Mouse (Mus musculus): ENCODE measurements at regions not wholly inside any gene's neighbourhood (a gene's known extent, or its start where the extent isn't known, plus 50 kb on each side); places are given as distances from the start of the nearest gene placed in this dataset.

DNA sequence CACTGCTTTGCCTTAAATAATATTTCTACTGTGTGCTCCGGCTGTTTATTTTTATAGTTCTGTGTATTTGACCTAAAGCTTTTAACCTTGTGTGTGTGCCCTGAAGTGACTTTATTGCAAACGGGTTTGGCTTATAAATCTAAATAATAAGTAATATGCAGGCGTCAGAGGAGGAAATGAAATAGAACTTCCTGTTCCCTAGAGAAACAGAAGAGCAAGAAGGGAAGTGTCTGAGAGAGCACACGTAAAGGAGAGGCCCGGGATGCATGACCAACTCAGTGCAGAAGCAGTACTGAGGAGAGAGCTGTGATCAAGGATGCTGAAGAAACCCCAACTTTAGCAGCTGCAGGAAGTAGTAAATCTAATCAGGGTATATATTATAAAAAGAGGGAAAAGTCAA lies 176.4 kb downstream of the Trib2 start:
- DNase-seq (ENCODE audit: low read depth in 3 of 3, low spot score in 3 of 3): no peak
- H3K9ac ChIP-seq (replicated peaks): no peak overlapping the region
- TF ChIP-seq CTCF (IDR thresholded peaks at IDR 0.05; ENCODE audit: low read depth): no peak
- TF ChIP-seq EP300 (IDR thresholded peaks at IDR 0.05; ENCODE audit: low read depth): no peak
- no peaks in the 10 kb centered on the region for H3K36me3 ChIP-seq (replicated peaks; ENCODE audit: control insufficient read depth, insufficient read depth, low read depth)
- 45% methylated on average over 5 of the region's 5 CpGs for WGBS (ENCODE audit: insufficient replicate concordance)
- no peaks in the 10 kb centered on the region for H3K27me3 ChIP-seq (ENCODE audit: control insufficient read depth, insufficient read depth, low read length)
- no peak overlapping the region for H3K4me2 ChIP-seq (ENCODE audit: low read depth)
- no peaks in the 10 kb centered on the region for H3K4me1 ChIP-seq (replicated peaks; ENCODE audit: control insufficient read depth in 2 of 2, insufficient read depth in 2 of 2, low read length in 1 of 2)
- no peaks in the 10 kb centered on the region for H3K9me3 ChIP-seq (ENCODE audit: control insufficient read depth, low read length)
- no peak overlapping the region for H3K4me3 ChIP-seq (ENCODE audit: insufficient read depth in 1 of 2, low read depth in 2 of 2, low read length in 2 of 2)
- ATAC-seq (ENCODE audit: insufficient read depth): no peak
- no peak overlapping the region for H3K27ac ChIP-seq

DNA sequence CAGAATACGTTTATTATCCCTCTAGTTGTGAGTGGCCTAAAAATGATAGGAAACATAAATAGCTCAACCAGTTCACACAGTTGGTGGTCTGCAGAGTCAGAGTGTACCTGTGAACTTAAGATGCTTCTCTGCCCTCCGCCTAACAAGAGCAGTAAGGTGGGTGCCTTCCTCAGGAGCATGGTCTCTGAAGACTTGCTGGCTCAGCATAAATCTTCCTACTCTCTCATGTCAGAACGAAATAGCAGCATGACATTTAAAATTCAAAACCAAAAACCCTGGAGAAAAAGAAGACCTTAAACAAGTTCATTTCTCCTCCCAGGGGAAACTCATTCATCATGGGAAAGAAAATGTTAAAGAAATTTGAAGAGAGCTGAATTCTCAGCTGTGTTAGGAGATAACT lies 186.8 kb downstream of the Trib2 start:
- H3K4me1 ChIP-seq (replicated peaks; ENCODE audit: control insufficient read depth in 2 of 2, insufficient read depth in 2 of 2, low read length in 1 of 2): no peaks in the 10 kb centered on the region
- ATAC-seq (ENCODE audit: insufficient read depth): no peak
- no peak overlapping the region for H3K4me3 ChIP-seq (ENCODE audit: insufficient read depth in 1 of 2, low read depth in 2 of 2, low read length in 2 of 2)
- H3K27me3 ChIP-seq (ENCODE audit: control insufficient read depth, insufficient read depth, low read length): no peaks in the 10 kb centered on the region
- WGBS (ENCODE audit: insufficient replicate concordance): 55% methylated on average over 3 of the region's 3 CpGs
- H3K9ac ChIP-seq (replicated peaks): no peak overlapping the region
- no peaks in the 10 kb centered on the region for H3K9me3 ChIP-seq (ENCODE audit: control insufficient read depth, low read length)
- H3K27ac ChIP-seq: no peak overlapping the region
- DNase-seq (ENCODE audit: low read depth in 3 of 3, low spot score in 3 of 3): no peak
- no peak overlapping the region for H3K4me2 ChIP-seq (ENCODE audit: low read depth)
- TF ChIP-seq CTCF (IDR thresholded peaks at IDR 0.05; ENCODE audit: low read depth) (no peak), EP300 (IDR thresholded peaks at IDR 0.05; ENCODE audit: low read depth) (no peak)
- no peaks in the 10 kb centered on the region for H3K36me3 ChIP-seq (replicated peaks; ENCODE audit: control insufficient read depth, insufficient read depth, low read depth)

GRCm38 (mm10) chr12:15619521-15619920 lies 197.2 kb downstream of the Trib2 start:
- TF ChIP-seq EP300 (IDR thresholded peaks at IDR 0.05; ENCODE audit: low read depth) (no peak), CTCF (IDR thresholded peaks at IDR 0.05; ENCODE audit: low read depth) (no peak)
- ATAC-seq (ENCODE audit: insufficient read depth) (no peak), DNase-seq (ENCODE audit: low read depth in 3 of 3, low spot score in 3 of 3) (no peak)
- Histone ChIP-seq H3K4me1 (replicated peaks; ENCODE audit: control insufficient read depth in 2 of 2, insufficient read depth in 2 of 2, low read length in 1 of 2) (no peaks in the 10 kb centered on the region), H3K27ac (no peak overlapping the region), H3K4me3 (ENCODE audit: insufficient read depth in 1 of 2, low read depth in 2 of 2, low read length in 2 of 2) (no peak overlapping the region), H3K9ac (replicated peaks) (no peak overlapping the region), H3K27me3 (ENCODE audit: control insufficient read depth, insufficient read depth, low read length) (no peaks in the 10 kb centered on the region), H3K36me3 (replicated peaks; ENCODE audit: control insufficient read depth, insufficient read depth, low read depth) (no peaks in the 10 kb centered on the region), H3K9me3 (ENCODE audit: control insufficient read depth, low read length) (no peaks in the 10 kb centered on the region), H3K4me2 (ENCODE audit: low read depth) (no peak overlapping the region)
- 58% methylated on average over 2 of the region's 2 CpGs for WGBS (ENCODE audit: insufficient replicate concordance)

DNA sequence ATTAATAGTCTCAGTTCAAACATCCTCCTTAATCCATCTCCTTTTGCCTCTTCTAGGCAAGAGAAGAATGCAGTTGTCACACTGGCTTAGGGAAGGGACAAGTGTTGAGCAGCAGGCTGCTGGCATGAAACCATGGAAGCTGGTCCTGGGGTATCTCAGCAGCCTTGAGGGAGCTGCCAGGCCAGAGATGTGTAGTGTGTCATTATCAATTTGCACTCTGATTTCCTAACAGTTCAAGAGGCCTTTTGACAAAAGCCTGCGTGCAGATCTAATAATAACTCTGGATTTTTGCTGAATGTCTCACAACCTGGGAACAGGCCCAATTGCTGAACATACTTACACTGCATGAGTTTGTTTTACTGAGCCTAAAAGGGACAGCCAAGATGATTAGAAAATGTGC lies 199.4 kb downstream of the Trib2 start:
- Histone ChIP-seq H3K27ac (no peak overlapping the region), H3K4me3 (ENCODE audit: insufficient read depth in 1 of 2, low read depth in 2 of 2, low read length in 2 of 2) (no peak overlapping the region), H3K4me1 (replicated peaks; ENCODE audit: control insufficient read depth in 2 of 2, insufficient read depth in 2 of 2, low read length in 1 of 2) (no peaks in the 10 kb centered on the region), H3K27me3 (ENCODE audit: control insufficient read depth, insufficient read depth, low read length) (no peaks in the 10 kb centered on the region), H3K9ac (replicated peaks) (no peak overlapping the region), H3K36me3 (replicated peaks; ENCODE audit: control insufficient read depth, insufficient read depth, low read depth) (no peaks in the 10 kb centered on the region), H3K9me3 (ENCODE audit: control insufficient read depth, low read length) (no peaks in the 10 kb centered on the region), H3K4me2 (ENCODE audit: low read depth) (no peak overlapping the region)
- TF ChIP-seq CTCF (IDR thresholded peaks at IDR 0.05; ENCODE audit: low read depth) (no peak), EP300 (IDR thresholded peaks at IDR 0.05; ENCODE audit: low read depth) (no peak)
- WGBS (ENCODE audit: insufficient replicate concordance): 54% methylated on average over 1 of the region's 1 CpGs
- DNase-seq (ENCODE audit: low read depth in 3 of 3, low spot score in 3 of 3) (no peak), ATAC-seq (ENCODE audit: insufficient read depth) (no peak)

- no peaks in the 10 kb centered on the region for H3K27me3 ChIP-seq (ENCODE audit: control insufficient read depth, insufficient read depth, low read length)
- H3K4me3 ChIP-seq (ENCODE audit: insufficient read depth in 1 of 2, low read depth in 2 of 2, low read length in 2 of 2): no peak overlapping the region
- H3K36me3 ChIP-seq (replicated peaks; ENCODE audit: control insufficient read depth, insufficient read depth, low read depth): no peaks in the 10 kb centered on the region
- no peak overlapping the region for H3K9ac ChIP-seq (replicated peaks)
- no peak overlapping the region for H3K4me2 ChIP-seq (ENCODE audit: low read depth)
- no peaks in the 10 kb centered on the region for H3K4me1 ChIP-seq (replicated peaks; ENCODE audit: control insufficient read depth in 2 of 2, insufficient read depth in 2 of 2, low read length in 1 of 2)
- H3K9me3 ChIP-seq (ENCODE audit: control insufficient read depth, low read length): no peaks in the 10 kb centered on the region
- no peak for DNase-seq (ENCODE audit: low read depth in 3 of 3, low spot score in 3 of 3)
- WGBS (ENCODE audit: insufficient replicate concordance): 25% methylated on average over 5 of the region's 5 CpGs
- no peak for ATAC-seq (ENCODE audit: insufficient read depth)
- H3K27ac ChIP-seq: no peak overlapping the region
- no peak for TF ChIP-seq CTCF (IDR thresholded peaks at IDR 0.05; ENCODE audit: low read depth)
- TF ChIP-seq EP300 (IDR thresholded peaks at IDR 0.05; ENCODE audit: low read depth): no peak
These were observed 204.7 kb downstream of the Trib2 start for GRCm38 (mm10) chr12:15611847-15612580.

Measured in liver, embryonic 14.5 days (tissue).